Mouse (Mus musculus): ENCODE results near the gene Abcf1. TPM values are rescaled to one million over a fixed set of nuclear protein-coding genes. Genes with fewer than 3 reads are reported as not detected.
"Not testable (repeated sequence)": the region's sequence is repeated elsewhere in the genome, so short reads cannot be mapped to it uniquely, and the experiment has no call there.

Gene Abcf1
- polyA plus RNA-seq, 1 experiment from 2014 or later: 90.5 TPM

GRCm38 (mm10) chr17:35967621-35968020 is 1.9 kb downstream of the Abcf1 start:
- Histone ChIP-seq H3K36me3 (peaks cover 47% of the 10 kb centered on the region), H3K4me3 (no peak overlapping the region), H3K4me2 (no peak overlapping the region), H3K9me3 (no peaks in the 10 kb centered on the region), H3K9ac (0 out of 2 replicates have a peak overlapping the region, but pooled peaks have one; percentile 5), H3K4me1 (replicated peaks) (peaks cover 29% of the 10 kb centered on the region), H3K27me3 (no peaks in the 10 kb centered on the region), H3K27ac (replicated peaks) (no peak overlapping the region)
- ATAC-seq (ENCODE audit: low read depth): no peak
- 88% methylated on average over 2 of the region's 2 CpGs for WGBS

- 89% methylated on average over 10 of the region's 10 CpGs for WGBS
- H3K4me1 ChIP-seq (replicated peaks): peaks cover 14% of the 10 kb centered on the region
- H3K36me3 ChIP-seq: peaks cover 84% of the 10 kb centered on the region
- H3K9ac ChIP-seq: no peak overlapping the region
- no peak overlapping the region for H3K4me2 ChIP-seq
- no peak overlapping the region for H3K27ac ChIP-seq (replicated peaks)
- no peak overlapping the region for H3K4me3 ChIP-seq
- no peaks in the 10 kb centered on the region for H3K27me3 ChIP-seq
- H3K9me3 ChIP-seq: no peaks in the 10 kb centered on the region
- no peak for ATAC-seq (ENCODE audit: low read depth)
Observed at GRCm38 (mm10) chr17:35963279-35963678, 6.3 kb downstream of the Abcf1 start.

GRCm38 (mm10) chr17:35958533-35959223 is 10.9 kb downstream of the Abcf1 start:
- no peaks in the 10 kb centered on the region for H3K9me3 ChIP-seq
- WGBS: 94% methylated on average over 15 of the region's 15 CpGs

GRCm38 (mm10) chr17:35954665-35955064 is 14.9 kb downstream of the Abcf1 start:
- 80% methylated on average over 8 of the region's 8 CpGs for WGBS
- Histone ChIP-seq H3K9me3 (no peaks in the 10 kb centered on the region), H3K27me3 (no peaks in the 10 kb centered on the region), H3K4me1 (replicated peaks) (no peaks in the 10 kb centered on the region), H3K4me2 (no peak overlapping the region), H3K4me3 (no peak overlapping the region), H3K36me3 (peaks cover 50% of the 10 kb centered on the region), H3K9ac (no peak overlapping the region), H3K27ac (replicated peaks) (no peak overlapping the region)
- no peak for ATAC-seq (ENCODE audit: low read depth)

More at GRCm38 (mm10) chr17:35958533-35959223, 10.9 kb downstream of the Abcf1 start:
- H3K4me3 ChIP-seq: no peak overlapping the region
- H3K27ac ChIP-seq (replicated peaks): no peak overlapping the region
- no peaks in the 10 kb centered on the region for H3K27me3 ChIP-seq
- no peaks in the 10 kb centered on the region for H3K4me1 ChIP-seq (replicated peaks)
- ATAC-seq (ENCODE audit: low read depth): no peak
- H3K4me2 ChIP-seq: no peak overlapping the region
- peaks cover 90% of the 10 kb centered on the region for H3K36me3 ChIP-seq
- no peak overlapping the region for H3K9ac ChIP-seq

GRCm38 (mm10) chr17:35952559-35952958 is 17.0 kb downstream of the Abcf1 start:
- not testable (repeated sequence) for H3K9me3 ChIP-seq; H3K4me3 ChIP-seq; H3K4me2 ChIP-seq; H3K9ac ChIP-seq; H3K4me1 ChIP-seq (replicated peaks); H3K27ac ChIP-seq (replicated peaks); H3K27me3 ChIP-seq
- 0 out of 2 replicates have a peak, but pooled peaks have one; percentile 15 for ATAC-seq (ENCODE audit: low read depth)
- WGBS: 76% methylated on average over 3 of the region's 3 CpGs
- H3K36me3 ChIP-seq: peaks cover 29% of the 10 kb centered on the region

GRCm38 (mm10) chr17:35950946-35951345 is 18.6 kb downstream of the Abcf1 start:
- H3K36me3 ChIP-seq: peaks cover 13% of the 10 kb centered on the region
- H3K4me1 ChIP-seq (replicated peaks); H3K9ac ChIP-seq; H3K27me3 ChIP-seq; H3K27ac ChIP-seq (replicated peaks); H3K9me3 ChIP-seq; H3K4me2 ChIP-seq; H3K4me3 ChIP-seq; ATAC-seq (ENCODE audit: low read depth): not testable (repeated sequence)

GRCm38 (mm10) chr17:35939941-35940340 is 29.6 kb downstream of the Abcf1 start:
- Histone ChIP-seq H3K9ac (no peak overlapping the region), H3K27me3 (no peaks in the 10 kb centered on the region), H3K4me2 (no peak overlapping the region), H3K36me3 (no peaks in the 10 kb centered on the region), H3K27ac (replicated peaks) (no peak overlapping the region), H3K4me3 (no peak overlapping the region), H3K4me1 (replicated peaks) (no peaks in the 10 kb centered on the region), H3K9me3 (no peaks in the 10 kb centered on the region)
- no peak for ATAC-seq (ENCODE audit: low read depth)
- WGBS: 64% methylated on average over 1 of the region's 1 CpGs

GRCm38 (mm10) chr17:35939108-35939507 is 30.5 kb downstream of the Abcf1 start:
- H3K27ac ChIP-seq (replicated peaks): no peak overlapping the region
- ATAC-seq (ENCODE audit: low read depth): no peak
- H3K4me1 ChIP-seq (replicated peaks): no peaks in the 10 kb centered on the region
- no peaks in the 10 kb centered on the region for H3K27me3 ChIP-seq
- H3K9ac ChIP-seq: no peak overlapping the region
- H3K36me3 ChIP-seq: no peaks in the 10 kb centered on the region
- H3K4me2 ChIP-seq: no peak overlapping the region
- WGBS: 46% methylated on average over 2 of the region's 2 CpGs
- H3K4me3 ChIP-seq: no peak overlapping the region
- no peaks in the 10 kb centered on the region for H3K9me3 ChIP-seq

- peak; percentile 67; the same call in 1 of the 2 replicates for ATAC-seq (ENCODE audit: low read depth)
- no peaks in the 10 kb centered on the region for H3K9me3 ChIP-seq
- no peaks in the 10 kb centered on the region for H3K27me3 ChIP-seq
- no peak overlapping the region for H3K4me2 ChIP-seq
- H3K36me3 ChIP-seq: no peaks in the 10 kb centered on the region
- no peak overlapping the region for H3K27ac ChIP-seq (replicated peaks)
- H3K9ac ChIP-seq: no peak overlapping the region
- WGBS: 48% methylated on average over 2 of the region's 2 CpGs
- no peak overlapping the region for H3K4me3 ChIP-seq
- no peaks in the 10 kb centered on the region for H3K4me1 ChIP-seq (replicated peaks)
Observed at GRCm38 (mm10) chr17:35937700-35938348, 31.7 kb downstream of the Abcf1 start.

GRCm38 (mm10) chr17:35935763-35936162 is 33.8 kb downstream of the Abcf1 start:
- not testable (repeated sequence) for H3K4me2 ChIP-seq; H3K27me3 ChIP-seq; ATAC-seq (ENCODE audit: low read depth); H3K4me3 ChIP-seq; H3K27ac ChIP-seq (replicated peaks); H3K9ac ChIP-seq; H3K36me3 ChIP-seq; H3K9me3 ChIP-seq; H3K4me1 ChIP-seq (replicated peaks)
- WGBS: 90% methylated on average over 14 of the region's 14 CpGs

- no peak for ATAC-seq (ENCODE audit: low read depth)
- Histone ChIP-seq H3K4me3 (no peak overlapping the region), H3K4me2 (no peak overlapping the region), H3K27me3 (no peaks in the 10 kb centered on the region), H3K27ac (replicated peaks) (no peak overlapping the region), H3K9ac (no peak overlapping the region), H3K36me3 (peaks cover 41% of the 10 kb centered on the region), H3K4me1 (replicated peaks) (no peaks in the 10 kb centered on the region), H3K9me3 (no peaks in the 10 kb centered on the region)
- 88% methylated on average over 4 of the region's 4 CpGs for WGBS
Observed at GRCm38 (mm10) chr17:35932608-35933007, 37.0 kb downstream of the Abcf1 start.

- Histone ChIP-seq H3K4me3 (no peak overlapping the region), H3K9me3 (no peaks in the 10 kb centered on the region), H3K4me2 (no peak overlapping the region), H3K36me3 (peaks cover 59% of the 10 kb centered on the region), H3K27ac (replicated peaks) (no peak overlapping the region), H3K27me3 (no peaks in the 10 kb centered on the region), H3K9ac (no peak overlapping the region), H3K4me1 (replicated peaks) (no peaks in the 10 kb centered on the region)
- 96% methylated on average over 12 of the region's 12 CpGs for WGBS
- no peak for ATAC-seq (ENCODE audit: low read depth)
Observed at GRCm38 (mm10) chr17:35930627-35931026, 38.9 kb downstream of the Abcf1 start.
